Mouse (Mus musculus): ENCODE measurements around the gene Rps6ka1. TPM values are rescaled to one million over a fixed set of nuclear protein-coding genes. Genes with fewer than 3 reads are reported as not detected.

Rps6ka1 gene
- polyA plus RNA-seq, 1 experiment from 2014 or later, result 39.9 TPM

Other genes starting within 250 kb of the Rps6ka1 start
- gene Zdhhc18, start 237.6 kb downstream of the Rps6ka1 start, polyA plus RNA-seq (2016; fragmentation: Nextera tagmentation; extraction: Ambion mirVana), result 1.6 and 2.9 TPM in 2 replicates
- gene Pigv, start 215.2 kb downstream of the Rps6ka1 start, polyA plus RNA-seq (2016; fragmentation: Nextera tagmentation; extraction: Ambion mirVana), result 15.2 and 16.4 TPM in 2 replicates
- 23.8 and 31.5 TPM in 2 replicates for gene Arid1a, start 131.0 kb downstream of the Rps6ka1 start, polyA plus RNA-seq (2016; fragmentation: Nextera tagmentation; extraction: Ambion mirVana)
- gene Hmgn2, start 80.9 kb upstream of the Rps6ka1 start, polyA plus RNA-seq (2016; fragmentation: Nextera tagmentation; extraction: Ambion mirVana), result 2,048 and 2,274 TPM in 2 replicates
- gene Dhdds, start 113.1 kb upstream of the Rps6ka1 start, polyA plus RNA-seq (2016; fragmentation: Nextera tagmentation; extraction: Ambion mirVana), result 34.1 and 39.0 TPM in 2 replicates
- gene Lin28a, start 131.0 kb upstream of the Rps6ka1 start, polyA plus RNA-seq (2016; fragmentation: Nextera tagmentation; extraction: Ambion mirVana), result 4.4 and 12.4 TPM in 2 replicates
- not detected in 2 replicates for gene Zfp683, start 166.0 kb upstream of the Rps6ka1 start, polyA plus RNA-seq (2016; fragmentation: Nextera tagmentation; extraction: Ambion mirVana)
- gene Crybg2, start 173.0 kb upstream of the Rps6ka1 start, polyA plus RNA-seq (2016; fragmentation: Nextera tagmentation; extraction: Ambion mirVana), result 0.78 and 2.7 TPM in 2 replicates
- gene Cd52, start 207.3 kb upstream of the Rps6ka1 start, polyA plus RNA-seq (2016; fragmentation: Nextera tagmentation; extraction: Ambion mirVana), result 1.7 and 4.2 TPM in 2 replicates
- gene Ubxn11, start 214.8 kb upstream of the Rps6ka1 start, polyA plus RNA-seq (2016; fragmentation: Nextera tagmentation; extraction: Ambion mirVana), result 2.6 and 2.9 TPM in 2 replicates
- 188 and 243 TPM in 2 replicates for gene Sh3bgrl3, start 241.0 kb upstream of the Rps6ka1 start, polyA plus RNA-seq (2016; fragmentation: Nextera tagmentation; extraction: Ambion mirVana)

All from heart, embryonic 10.5 days (tissue).